Mouse (Mus musculus) liver, embryonic 12.5 days (tissue): ENCODE measurements around the gene Arsa. TPM values are rescaled to one million over a fixed set of nuclear protein-coding genes. Genes with fewer than 3 reads are reported as not detected.

Experiments used
- ATAC-seq: fragments of 200-750 bp; cut with Nextera tagmentation; 2 replicates; pipeline ENCODE4 v1.8.0; 2017; ENCODE audit warnings: moderate number of reproducible peaks, mild to moderate bottlenecking, moderate library complexity
- H3K27ac ChIP-seq: fragments of 300-500 bp; sonication (generic); 2 replicates; pipeline ENCODE4 v1.5.1; 2016; ENCODE audit warnings: mild to moderate bottlenecking
- H3K27me3 ChIP-seq: fragments of 300-500 bp; sonication (generic); replicated peaks from 2 replicates; pipeline ENCODE4 v1.6.1; 2016; ENCODE audit warnings: mild to moderate bottlenecking, moderate library complexity
- H3K36me3 ChIP-seq: fragments of 300-500 bp; sonication (generic); 2 replicates; pipeline ENCODE4 v1.6.1; 2016; ENCODE audit warnings: mild to moderate bottlenecking, moderate library complexity
- H3K4me1 ChIP-seq: fragments of 300-500 bp; sonication (generic); 2 replicates; pipeline ENCODE4 v1.6.1; 2016
- H3K4me2 ChIP-seq: fragments of 300-500 bp; sonication (generic); 2 replicates; pipeline ENCODE4 v1.6.1; 2016; ENCODE audit warnings: mild to moderate bottlenecking, moderate library complexity
- H3K4me3 ChIP-seq: fragments of 300-500 bp; sonication (generic); 2 replicates; pipeline ENCODE4 v1.5.1; 2016; ENCODE audit warnings: mild to moderate bottlenecking, moderate library complexity
- H3K9ac ChIP-seq: fragments of 300-500 bp; sonication (generic); 2 replicates; pipeline ENCODE4 v1.6.1; 2016; ENCODE audit warnings: mild to moderate bottlenecking, moderate library complexity
- H3K9me3 ChIP-seq: fragments of 300-500 bp; sonication (generic); replicated peaks from 2 replicates; pipeline ENCODE4 v1.6.1; 2016; ENCODE audit warnings: mild to moderate bottlenecking, moderate library complexity
- WGBS: fragments of 180-500 bp; shearing (Covaris S2); methylation state at CpG from one replicate; pipeline ENCODE4 v1.1.7; 2016; ENCODE audit not compliant: insufficient replicate concordance; 5-methylcytosine and 5-hydroxymethylcytosine counted together
- polyA plus RNA-seq: library from polyadenylated mRNA; unstranded; fragments of >200 nt; fragmentation: Nextera tagmentation; extraction: Ambion mirVana; gene quantifications from 2 replicates; pipeline ENCODE4 v1.2.1, GENCODE M21; 2016

Gene Arsa
- polyA plus RNA-seq, 1 experiment from 2014 or later = 7.0 TPM

DNA sequence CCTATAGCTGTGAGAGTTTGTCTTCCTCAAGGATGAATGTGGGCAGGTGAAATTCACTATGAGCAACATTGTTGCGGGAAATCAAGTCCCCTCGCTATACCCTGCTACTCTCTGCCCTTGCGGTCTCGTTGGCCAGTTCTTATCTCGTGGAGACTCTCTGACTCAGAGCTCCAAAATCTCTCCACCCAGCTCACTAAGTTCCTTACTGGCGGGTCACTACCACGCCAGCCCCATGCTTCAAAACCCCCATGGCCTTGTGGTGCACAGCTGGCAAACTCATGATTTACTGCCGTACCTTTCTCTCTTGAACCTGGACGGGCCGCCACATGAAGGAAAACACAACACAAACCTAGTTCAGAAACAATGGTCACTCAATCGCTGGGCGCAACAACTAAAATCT is 11.0 kb upstream of the Arsa start:
- ATAC-seq = no peak
- Histone ChIP-seq H3K27ac (no peak overlapping the region), H3K4me2 (no peak overlapping the region), H3K27me3 (peaks cover 4% of the 10 kb centered on the region; the same call in 1 of the 2 replicates), H3K9me3 (no peaks in the 10 kb centered on the region), H3K9ac (no peak overlapping the region), H3K4me3 (no peak overlapping the region), H3K36me3 (no peaks in the 10 kb centered on the region), H3K4me1 (no peaks in the 10 kb centered on the region)
- WGBS = 39% methylated on average over 12 of the region's 12 CpGs

DNA sequence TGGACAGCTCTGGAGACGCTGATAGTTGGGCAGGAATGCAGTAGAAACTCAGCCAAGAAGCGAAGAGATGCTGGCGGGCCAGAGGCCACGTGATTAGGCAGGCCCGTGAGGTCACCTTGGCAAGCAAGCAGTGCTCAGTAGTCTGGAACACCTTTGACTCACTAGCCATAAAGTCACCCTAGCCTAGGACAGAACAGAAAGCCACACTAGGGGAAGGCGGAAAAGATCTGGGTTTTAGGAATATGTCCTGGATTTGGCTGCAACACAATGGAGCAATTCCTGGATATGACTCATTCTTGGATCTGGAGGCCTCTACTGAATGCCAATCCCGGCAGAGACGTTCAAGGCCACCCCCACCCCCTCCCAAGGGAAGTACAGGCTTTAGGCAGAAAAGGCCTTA is 3.4 kb upstream of the Arsa start:
- no peak overlapping the region for H3K4me2 ChIP-seq
- WGBS = 66% methylated on average over 8 of the region's 8 CpGs
- H3K27me3 ChIP-seq = no peaks in the 10 kb centered on the region
- no peaks in the 10 kb centered on the region for H3K36me3 ChIP-seq
- no peak for ATAC-seq
- H3K9me3 ChIP-seq = no peaks in the 10 kb centered on the region
- no peak overlapping the region for H3K27ac ChIP-seq
- no peak overlapping the region for H3K4me3 ChIP-seq
- no peak overlapping the region for H3K9ac ChIP-seq
- H3K4me1 ChIP-seq = peaks cover 22% of the 10 kb centered on the region

DNA sequence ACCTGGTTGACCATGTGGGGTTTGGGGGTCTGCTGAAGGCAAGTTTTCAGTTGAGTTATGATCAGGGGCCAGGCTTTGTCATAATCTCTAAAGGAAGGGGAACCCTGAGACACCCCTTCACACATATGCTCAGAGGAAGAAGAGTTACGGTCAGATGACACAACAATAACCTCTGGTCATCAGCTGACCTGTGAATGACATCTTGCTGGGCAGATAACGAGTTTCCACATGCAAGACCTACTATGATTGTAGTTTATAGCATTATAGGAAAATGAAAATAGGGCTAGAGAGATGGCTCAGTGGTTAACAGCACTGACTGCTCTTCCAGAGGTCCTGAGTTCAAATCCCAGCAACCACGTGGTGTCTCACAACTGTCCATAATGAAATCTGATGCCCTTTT is 1.4 kb upstream of the Arsa start:
- WGBS = 71% methylated on average over 3 of the region's 3 CpGs
- no peak overlapping the region for H3K27ac ChIP-seq
- no peaks in the 10 kb centered on the region for H3K27me3 ChIP-seq
- no peak overlapping the region for H3K4me3 ChIP-seq
- no peaks in the 10 kb centered on the region for H3K9me3 ChIP-seq
- peaks cover 31% of the 10 kb centered on the region for H3K4me1 ChIP-seq
- no peak overlapping the region for H3K9ac ChIP-seq
- H3K36me3 ChIP-seq = 0 out of 2 replicates have a peak, but pooled peaks cover under 1% of the 10 kb centered on the region
- H3K4me2 ChIP-seq = no peak overlapping the region
- no peak for ATAC-seq

DNA sequence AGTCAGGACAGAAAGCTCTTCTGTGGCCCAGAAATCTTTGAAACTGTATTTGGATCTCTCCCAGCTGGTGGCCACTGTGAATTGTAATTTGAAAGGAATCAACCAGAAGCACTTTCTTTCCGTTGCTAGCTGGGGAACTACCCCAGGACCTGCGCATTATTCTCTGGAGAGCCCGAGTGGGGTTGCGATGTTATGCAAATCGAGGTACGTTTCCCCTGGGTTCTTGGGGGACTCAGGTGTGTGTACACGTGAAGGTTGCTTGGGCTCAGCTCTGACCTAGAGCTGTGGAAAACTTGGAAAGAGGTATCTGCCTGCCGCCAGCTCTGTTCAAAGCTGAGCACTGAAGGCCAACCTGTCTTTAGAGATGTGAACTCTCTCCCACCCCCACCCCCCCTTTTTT is 581 bp upstream of the Arsa start:
- Histone ChIP-seq H3K27me3 (no peaks in the 10 kb centered on the region), H3K4me2 (0 out of 2 replicates have a peak overlapping the region, but pooled peaks have one; percentile 4), H3K27ac (no peak overlapping the region), H3K9me3 (no peaks in the 10 kb centered on the region), H3K4me1 (peaks cover 31% of the 10 kb centered on the region), H3K4me3 (no peak overlapping the region), H3K36me3 (peaks cover 5% of the 10 kb centered on the region; the same call in 1 of the 2 replicates), H3K9ac (no peak overlapping the region)
- 60% methylated on average over 8 of the region's 8 CpGs for WGBS
- no peak for ATAC-seq

DNA sequence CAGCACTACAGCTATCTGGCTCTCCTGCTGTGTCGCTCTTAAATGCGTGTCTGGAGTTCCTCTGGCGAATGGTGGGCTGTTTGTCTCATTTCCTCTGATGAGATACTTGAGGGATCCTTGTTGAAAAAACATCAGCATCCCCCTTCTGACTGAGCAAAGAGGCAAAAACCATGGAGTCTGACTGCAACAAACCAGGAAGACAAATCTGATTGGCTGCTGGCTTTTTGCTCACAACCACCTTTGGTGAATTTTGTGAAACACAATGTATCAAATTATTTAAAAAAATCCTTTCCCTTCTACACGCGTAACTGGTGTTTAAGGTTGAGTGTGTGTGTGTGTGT is 780 bp downstream of the Arsa start:
- H3K9ac ChIP-seq = peak overlapping the region; percentile 67
- ATAC-seq = no peak
- no peaks in the 10 kb centered on the region for H3K27me3 ChIP-seq
- H3K9me3 ChIP-seq = no peaks in the 10 kb centered on the region
- peak overlapping the region; percentile 83 for H3K4me2 ChIP-seq
- WGBS = 2% methylated on average over 5 of the region's 5 CpGs
- peak overlapping the region; percentile 59; the same call in 1 of the 2 replicates for H3K27ac ChIP-seq
- H3K36me3 ChIP-seq = peaks cover 5% of the 10 kb centered on the region; the same call in 1 of the 2 replicates
- peaks cover 31% of the 10 kb centered on the region for H3K4me1 ChIP-seq
- H3K4me3 ChIP-seq = peak overlapping the region; percentile 62

DNA sequence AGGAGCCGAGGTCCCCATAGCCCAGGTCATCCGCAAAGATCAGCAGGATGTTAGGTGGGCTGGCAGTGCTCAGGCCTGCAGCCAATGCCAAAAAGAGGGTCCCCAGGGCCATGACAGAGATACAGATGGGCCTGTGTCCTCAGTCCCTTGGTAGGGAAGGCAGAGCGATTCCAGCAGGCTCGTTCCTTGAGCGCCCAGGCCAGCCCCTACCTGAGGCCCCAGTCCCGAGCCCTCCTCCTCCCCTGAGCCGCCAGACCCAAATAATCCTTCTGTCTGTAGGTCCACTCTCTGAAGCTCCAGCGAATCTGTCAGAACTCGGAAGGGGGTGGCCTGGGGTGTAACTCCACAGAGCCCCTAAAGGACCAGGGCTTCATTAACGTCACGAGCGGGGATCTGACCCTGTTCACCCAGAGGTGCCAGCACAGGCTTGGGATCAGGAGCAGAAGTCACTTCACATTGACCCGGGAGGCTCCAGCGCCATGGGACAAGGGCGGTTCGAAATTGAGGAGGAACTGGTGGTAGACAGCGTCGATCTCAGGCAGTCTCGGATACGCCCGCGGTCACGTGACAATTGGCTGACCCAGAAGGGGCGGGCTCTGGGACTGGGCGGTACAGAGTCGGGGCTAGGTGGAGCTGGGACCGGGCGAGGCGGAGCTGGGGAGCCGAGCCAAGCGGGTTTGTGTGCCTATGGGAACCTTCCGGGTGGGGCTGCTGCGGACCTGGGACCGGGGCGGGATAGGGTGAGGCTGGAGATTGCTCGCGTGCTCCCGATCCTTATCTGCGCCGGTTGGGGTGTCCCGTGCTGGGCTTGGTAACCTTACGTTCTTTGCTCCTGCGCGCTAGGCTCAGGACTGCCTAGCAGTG is 1.4 kb downstream of the Arsa start:
- WGBS = 8% methylated on average over 44 of the region's 44 CpGs
- no peaks in the 10 kb centered on the region for H3K27me3 ChIP-seq
- peak overlapping the region; percentile 83 for H3K4me2 ChIP-seq
- H3K27ac ChIP-seq = peak overlapping the region; percentile 59; the same call in 1 of the 2 replicates
- no peaks in the 10 kb centered on the region for H3K9me3 ChIP-seq
- H3K4me3 ChIP-seq = peak overlapping the region; percentile 62
- peaks cover 5% of the 10 kb centered on the region; the same call in 1 of the 2 replicates for H3K36me3 ChIP-seq
- H3K4me1 ChIP-seq = peaks cover 31% of the 10 kb centered on the region
- ATAC-seq = peak; percentile 98
- peak overlapping the region; percentile 67 for H3K9ac ChIP-seq

GRCm38 (mm10) chr15:89475293-89475600 is 2.0 kb downstream of the Arsa start:
- WGBS = 40% methylated on average over 7 of the region's 7 CpGs
- H3K9ac ChIP-seq = no peak overlapping the region
- H3K4me2 ChIP-seq = peak overlapping the region; percentile 83
- H3K27me3 ChIP-seq = no peaks in the 10 kb centered on the region
- H3K9me3 ChIP-seq = no peaks in the 10 kb centered on the region
- H3K4me3 ChIP-seq = peak overlapping the region; percentile 62
- peaks cover 31% of the 10 kb centered on the region for H3K4me1 ChIP-seq
- no peak overlapping the region for H3K27ac ChIP-seq
- peaks cover 5% of the 10 kb centered on the region; the same call in 1 of the 2 replicates for H3K36me3 ChIP-seq
- ATAC-seq = no peak

GRCm38 (mm10) chr15:89474596-89475292 is 2.5 kb downstream of the Arsa start:
- Histone ChIP-seq H3K27ac (no peak overlapping the region), H3K9ac (no peak overlapping the region), H3K27me3 (no peaks in the 10 kb centered on the region), H3K36me3 (peaks cover 5% of the 10 kb centered on the region; the same call in 1 of the 2 replicates), H3K4me1 (peaks cover 31% of the 10 kb centered on the region), H3K9me3 (no peaks in the 10 kb centered on the region), H3K4me3 (peak overlapping the region; percentile 62; the same call in 1 of the 2 replicates), H3K4me2 (peak overlapping the region; percentile 83)
- ATAC-seq = no peak
- WGBS = 83% methylated on average over 19 of the region's 19 CpGs

GRCm38 (mm10) chr15:89473921-89474320 is 3.3 kb downstream of the Arsa start:
- Histone ChIP-seq H3K27ac (no peak overlapping the region), H3K9me3 (no peaks in the 10 kb centered on the region), H3K9ac (no peak overlapping the region), H3K4me2 (no peak overlapping the region), H3K36me3 (peaks cover 5% of the 10 kb centered on the region; the same call in 1 of the 2 replicates), H3K27me3 (no peaks in the 10 kb centered on the region), H3K4me1 (peaks cover 31% of the 10 kb centered on the region), H3K4me3 (no peak overlapping the region)
- no peak for ATAC-seq
- 90% methylated on average over 8 of the region's 8 CpGs for WGBS

DNA sequence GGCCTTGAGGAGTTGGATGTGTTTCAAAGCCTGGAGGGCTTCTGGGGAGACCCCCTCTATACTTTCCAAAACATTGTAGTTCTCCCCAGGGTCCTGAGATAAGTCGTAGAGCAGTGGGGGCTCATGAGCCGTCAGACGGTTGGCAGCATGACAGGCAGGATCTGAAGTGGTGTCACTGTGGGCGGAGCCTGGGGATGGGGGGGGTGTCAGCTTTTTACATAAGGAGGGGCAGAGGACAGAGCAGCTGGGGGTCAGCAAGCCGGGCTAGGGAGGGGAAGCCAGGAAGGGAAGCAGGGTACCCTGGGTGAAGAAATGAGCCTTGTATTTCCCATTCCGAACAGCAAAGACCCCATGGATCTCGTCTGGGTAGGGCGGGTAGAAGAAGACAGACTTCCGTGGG is 3.9 kb downstream of the Arsa start:
- 76% methylated on average over 9 of the region's 9 CpGs for WGBS
- Histone ChIP-seq H3K27ac (no peak overlapping the region), H3K4me1 (peaks cover 31% of the 10 kb centered on the region), H3K36me3 (peaks cover 5% of the 10 kb centered on the region; the same call in 1 of the 2 replicates), H3K4me3 (no peak overlapping the region), H3K9ac (no peak overlapping the region), H3K9me3 (no peaks in the 10 kb centered on the region), H3K4me2 (no peak overlapping the region), H3K27me3 (no peaks in the 10 kb centered on the region)
- no peak for ATAC-seq

GRCm38 (mm10) chr15:89471476-89471875 is 5.7 kb downstream of the Arsa start:
- no peak overlapping the region for H3K4me3 ChIP-seq
- H3K27ac ChIP-seq = no peak overlapping the region
- H3K4me2 ChIP-seq = no peak overlapping the region
- no peaks in the 10 kb centered on the region for H3K27me3 ChIP-seq
- 78% methylated on average over 4 of the region's 4 CpGs for WGBS
- H3K9me3 ChIP-seq = no peaks in the 10 kb centered on the region
- no peak overlapping the region for H3K9ac ChIP-seq
- H3K36me3 ChIP-seq = peaks cover 5% of the 10 kb centered on the region; the same call in 1 of the 2 replicates
- peaks cover 14% of the 10 kb centered on the region for H3K4me1 ChIP-seq
- ATAC-seq = no peak

GRCm38 (mm10) chr15:89468577-89468976 is 8.6 kb downstream of the Arsa start:
- H3K9ac ChIP-seq = no peak overlapping the region
- no peak overlapping the region for H3K27ac ChIP-seq
- no peak for ATAC-seq
- no peaks in the 10 kb centered on the region for H3K27me3 ChIP-seq
- WGBS = 21% methylated on average over 2 of the region's 2 CpGs
- no peak overlapping the region for H3K4me3 ChIP-seq
- H3K9me3 ChIP-seq = no peaks in the 10 kb centered on the region
- H3K36me3 ChIP-seq = peaks cover 4% of the 10 kb centered on the region; the same call in 1 of the 2 replicates
- no peak overlapping the region for H3K4me2 ChIP-seq
- H3K4me1 ChIP-seq = no peaks in the 10 kb centered on the region
